Mouse (Mus musculus): ENCODE measurements around the gene Slc35c2.

DNA sequence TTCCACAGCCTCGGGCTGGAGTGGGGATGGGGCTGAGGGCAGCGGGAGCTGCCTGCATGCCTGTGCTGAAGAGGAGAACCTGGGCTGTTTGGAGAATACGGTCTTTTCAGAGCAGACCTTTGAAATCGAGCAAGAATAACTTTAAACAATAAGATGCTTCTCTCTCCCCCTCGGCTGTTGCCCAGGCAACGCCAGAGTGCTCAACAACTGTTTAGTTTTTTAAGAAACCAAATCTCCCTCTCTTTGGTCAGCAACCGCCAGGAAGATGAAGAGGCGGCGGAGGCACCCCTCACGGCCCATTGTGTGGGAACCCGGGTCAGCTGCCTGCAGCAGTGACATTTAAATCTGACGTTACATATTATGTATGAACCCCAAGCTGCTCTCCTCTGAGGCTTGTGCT is 20.9 kb downstream of the Slc35c2 start:
- TF ChIP-seq CTCF (conservative IDR thresholded peaks at IDR 0.05; ENCODE audit: insufficient read depth, insufficient read length, low read depth, low read length) (no peak), POLR2A (IDR thresholded peaks at IDR 0.05; ENCODE audit: low read depth, low read length) (no peak)
